Mouse (Mus musculus) intestine, embryonic 14.5 days (tissue): ENCODE results near the gene Ttc30b. TPM values are rescaled to one million over a fixed set of nuclear protein-coding genes. Genes with fewer than 3 reads are reported as not detected.
"Not testable (repeated sequence)": the region's sequence is repeated elsewhere in the genome, so short reads cannot be mapped to it uniquely, and the experiment has no call there.

Experiments
- ATAC-seq: fragments of 200-750 bp; cut with Nextera tagmentation; replicated peaks from 2 replicates; pipeline ENCODE4 v1.8.0; 2017; ENCODE audit warnings: low read depth, moderate number of reproducible peaks, moderate TSS enrichment, moderate library complexity; ENCODE audit not compliant: low FRiP score, low TSS enrichment
- DNase-seq: peaks from one replicate; pipeline ENCODE4 v3.0.0-alpha.2; 2018; ENCODE audit warnings: low spot score
- H3K27ac ChIP-seq: fragments of 300-500 bp; sonication (generic); 2 replicates; pipeline ENCODE4 v1.5.1; 2014; ENCODE audit warnings: low read depth, mild to moderate bottlenecking, control low read depth
- H3K27me3 ChIP-seq: fragments of 300-500 bp; sonication (generic); replicated peaks from 2 replicates; pipeline ENCODE4 v1.6.1; 2014; ENCODE audit warnings: low read length, control low read depth; ENCODE audit not compliant: control insufficient read depth, insufficient read depth
- H3K36me3 ChIP-seq: fragments of 300-500 bp; sonication (generic); 2 replicates; pipeline ENCODE4 v1.6.1; 2014; ENCODE audit warnings: low read length, control low read depth; ENCODE audit not compliant: control insufficient read depth, insufficient read depth
- H3K4me1 ChIP-seq: fragments of 300-500 bp; sonication (generic); replicated peaks from 2 replicates; pipeline ENCODE4 v1.6.1; 2014; ENCODE audit warnings: low read length, control low read depth, mixed read lengths; ENCODE audit not compliant: control insufficient read depth, insufficient read depth
- H3K4me2 ChIP-seq: fragments of 300-500 bp; sonication (generic); 2 replicates; pipeline ENCODE4 v1.6.1; 2014; ENCODE audit warnings: low read length
- H3K4me3 ChIP-seq: fragments of 300-500 bp; sonication (generic); 2 replicates; pipeline ENCODE4 v1.5.1; 2014; ENCODE audit warnings: low read depth, low read length, control low read depth, mixed read lengths
- H3K9ac ChIP-seq: fragments of 300-500 bp; sonication (generic); 2 replicates; pipeline ENCODE4 v1.6.1; 2014; ENCODE audit warnings: mild to moderate bottlenecking, low read length
- H3K9me3 ChIP-seq: fragments of 300-500 bp; sonication (generic); 2 replicates; pipeline ENCODE4 v1.6.1; 2016; ENCODE audit warnings: low read length, control low read depth; ENCODE audit not compliant: control insufficient read depth
- WGBS: fragments of 180-500 bp; shearing (Covaris S2); extraction: QIAGEN DNeasy Blood & Tissue Kit; methylation state at CpG from one replicate; pipeline ENCODE4 v1.1.7; 2014; 5-methylcytosine and 5-hydroxymethylcytosine counted together
- polyA plus RNA-seq: library from polyadenylated mRNA; unstranded; fragments of >200 nt; fragmentation: Nextera tagmentation; extraction: Ambion mirVana; gene quantifications from 2 replicates; pipeline ENCODE4 v1.2.1, GENCODE M21; 2014

Gene Ttc30b
- polyA plus RNA-seq, 1 experiment from 2014 or later, result 9.3 TPM

GRCm38 (mm10) chr2:75977752-75978368 lies 39.5 kb upstream of the Ttc30b start, which contains the start of gene Ttc30a2:
Ttc30a2 (minus strand) TSS chr2:75978170.
- H3K27me3 ChIP-seq, H3K9me3 ChIP-seq, DNase-seq, H3K4me3 ChIP-seq, ATAC-seq, H3K9ac ChIP-seq, H3K36me3 ChIP-seq, H3K27ac ChIP-seq, H3K4me1 ChIP-seq: not testable (repeated sequence)
- 28% methylated on average over 18 of the region's 24 CpGs for WGBS
- 0 out of 2 replicates have a peak within 1 kb of the TSS, but pooled peaks have one; percentile 7 for H3K4me2 ChIP-seq

GRCm38 (mm10) chr2:75976070-75976469 lies 37.7 kb upstream of the Ttc30b start:
- ATAC-seq, result not testable (repeated sequence)

GRCm38 (mm10) chr2:75974131-75974530 lies 35.7 kb upstream of the Ttc30b start:
- no peak overlapping the region for H3K4me3 ChIP-seq
- H3K27ac ChIP-seq, result no peak overlapping the region
- no peaks in the 10 kb centered on the region for H3K4me1 ChIP-seq
- no peaks in the 10 kb centered on the region for H3K27me3 ChIP-seq
- H3K4me2 ChIP-seq, result no peak overlapping the region
- H3K9me3 ChIP-seq, result no peaks in the 10 kb centered on the region
- H3K9ac ChIP-seq, result no peak overlapping the region
- H3K36me3 ChIP-seq, result no peaks in the 10 kb centered on the region
- no peak for DNase-seq
- WGBS, result 62% methylated on average over 9 of the region's 9 CpGs
- no peak for ATAC-seq

More at GRCm38 (mm10) chr2:75976070-75976469, 37.7 kb upstream of the Ttc30b start:
- not testable (repeated sequence) for H3K4me3 ChIP-seq, H3K9ac ChIP-seq, H3K36me3 ChIP-seq, H3K27me3 ChIP-seq, H3K27ac ChIP-seq, H3K4me2 ChIP-seq, H3K9me3 ChIP-seq, DNase-seq, H3K4me1 ChIP-seq
- WGBS, result 88% methylated on average over 2 of the region's 2 CpGs

GRCm38 (mm10) chr2:75964972-75965371 lies 26.6 kb upstream of the Ttc30b start:
- DNase-seq, result no peak
- H3K4me2 ChIP-seq, result peak overlapping the region; percentile 42
- H3K4me3 ChIP-seq, result no peak overlapping the region
- peaks cover 13% of the 10 kb centered on the region for H3K4me1 ChIP-seq
- H3K27ac ChIP-seq, result no peak overlapping the region
- WGBS, result 18% methylated on average over 5 of the region's 5 CpGs
- H3K9ac ChIP-seq, result no peak overlapping the region
- H3K9me3 ChIP-seq, result no peaks in the 10 kb centered on the region
- H3K36me3 ChIP-seq, result no peaks in the 10 kb centered on the region
- ATAC-seq, result 0 out of 2 replicates have a peak, but pooled peaks have one; percentile 19
- H3K27me3 ChIP-seq, result no peaks in the 10 kb centered on the region

GRCm38 (mm10) chr2:75964512-75964911 lies 26.1 kb upstream of the Ttc30b start:
- Histone ChIP-seq H3K4me1 (peaks cover 17% of the 10 kb centered on the region), H3K27me3 (no peaks in the 10 kb centered on the region), H3K4me2 (peak overlapping the region; percentile 42), H3K27ac (no peak overlapping the region), H3K9me3 (no peaks in the 10 kb centered on the region), H3K36me3 (no peaks in the 10 kb centered on the region), H3K9ac (no peak overlapping the region), H3K4me3 (no peak overlapping the region)
- peak; percentile 34; the same call in 1 of the 2 replicates for ATAC-seq
- 17% methylated on average over 14 of the region's 14 CpGs for WGBS
- DNase-seq, result peak; percentile 74

GRCm38 (mm10) chr2:75964051-75964450 lies 25.7 kb upstream of the Ttc30b start:
- Histone ChIP-seq H3K4me3 (no peak overlapping the region), H3K27ac (no peak overlapping the region), H3K4me1 (peaks cover 17% of the 10 kb centered on the region), H3K27me3 (no peaks in the 10 kb centered on the region), H3K9ac (no peak overlapping the region), H3K4me2 (peak overlapping the region; percentile 42; the same call in 1 of the 2 replicates), H3K36me3 (no peaks in the 10 kb centered on the region), H3K9me3 (no peaks in the 10 kb centered on the region)
- WGBS, result 62% methylated on average over 5 of the region's 5 CpGs
- DNase-seq (no peak), ATAC-seq (no peak)

GRCm38 (mm10) chr2:75963211-75963840 lies 24.9 kb upstream of the Ttc30b start:
- no peak overlapping the region for H3K27ac ChIP-seq
- no peak for ATAC-seq
- H3K36me3 ChIP-seq, result no peaks in the 10 kb centered on the region
- H3K9me3 ChIP-seq, result no peaks in the 10 kb centered on the region
- DNase-seq, result no peak
- H3K4me3 ChIP-seq, result no peak overlapping the region
- H3K4me1 ChIP-seq, result peaks cover 17% of the 10 kb centered on the region
- H3K9ac ChIP-seq, result no peak overlapping the region
- no peaks in the 10 kb centered on the region for H3K27me3 ChIP-seq
- WGBS, result 61% methylated on average over 10 of the region's 10 CpGs
- no peak overlapping the region for H3K4me2 ChIP-seq

GRCm38 (mm10) chr2:75960366-75961330 lies 22.3 kb upstream of the Ttc30b start:
- Histone ChIP-seq H3K27ac (peak overlapping the region; percentile 39; the same call in 1 of the 2 replicates), H3K4me3 (no peak overlapping the region), H3K36me3 (no peaks in the 10 kb centered on the region), H3K4me2 (peak overlapping the region; percentile 34; the same call in 1 of the 2 replicates), H3K9me3 (no peaks in the 10 kb centered on the region), H3K9ac (no peak overlapping the region), H3K27me3 (no peaks in the 10 kb centered on the region; the same call in 1 of the 2 replicates), H3K4me1 (peaks cover 17% of the 10 kb centered on the region)
- 54% methylated on average over 15 of the region's 15 CpGs for WGBS
- ATAC-seq (no peak), DNase-seq (peak; percentile 61)
